Mouse (Mus musculus) C3H10T1/2 (cell line): ENCODE measurements around the gene Tex46. TPM values are rescaled to one million over a fixed set of nuclear protein-coding genes. Genes with fewer than 3 reads are reported as not detected.

Experiments used
- polyA plus RNA-seq, 2 experiments: library from polyadenylated mRNA; unstranded; fragments of >200 nt; fragmentation: generic; extraction: Trizol; gene quantifications; one replicate each; pipeline ENCODE4 v1.2.1; 2012; ENCODE audit warnings: missing spikeins in 2 of 2

Tex46 gene
- not detected for polyA plus RNA-seq

GRCm38 (mm10) chr4:136610387-136610856 is at the start of gene Tex46:
Gene Tex46 (plus strand): TSS chr4:136610437.

GRCm38 (mm10) chr4:136602568-136602967 is 7.7 kb upstream of the Tex46 start, which contains the start of gene Kdm1a:
Gene Kdm1a (minus strand): TSS chr4:136602723.

GRCm38 (mm10) chr4:136622388-136622787 is 12.2 kb downstream of the Tex46 start, which contains the start of gene Lactbl1:
Gene Lactbl1 (plus strand): TSS chr4:136622621.

Other genes with a start within 250 kb of the Tex46 start
- not detected for gene Htr1d, start 186.9 kb upstream of the Tex46 start, polyA plus RNA-seq
- gene 6030445D17Rik, start 148.2 kb upstream of the Tex46 start, polyA plus RNA-seq, result 1 to 10 TPM in 1 of 2 experiments, under 1 TPM in 1; 0.39 to 1.4 TPM
- 1 to 10 TPM in 1 of 2 experiments, under 1 TPM in 1; 0.69 to 6.1 TPM for gene Luzp1, start 140.7 kb upstream of the Tex46 start, polyA plus RNA-seq
- 10 to 100 TPM in 1 of 2 experiments, 1 to 10 TPM in 1; 6.3 to 43.2 TPM for gene Kdm1a, start 7.7 kb upstream of the Tex46 start, polyA plus RNA-seq
- gene Lactbl1, start 12.2 kb downstream of the Tex46 start, polyA plus RNA-seq, result not detected
- gene Ephb2, start 225.6 kb downstream of the Tex46 start, polyA plus RNA-seq, result 10 to 100 TPM in 1 of 2 experiments, 1 to 10 TPM in 1; 6.6 to 19.7 TPM